Mouse (Mus musculus) limb, embryonic 14.5 days (tissue): ENCODE data around the gene Tacc3. TPM values are rescaled to one million over a fixed set of nuclear protein-coding genes. Genes with fewer than 3 reads are reported as not detected.

Experiments used
- ATAC-seq: fragments of 200-750 bp; cut with Nextera tagmentation; 2 replicates; pipeline ENCODE4 v1.8.0; 2017; ENCODE audit warnings: low read depth, moderate number of reproducible peaks, moderate TSS enrichment; ENCODE audit not compliant: low FRiP score
- DNase-seq: peaks from one replicate; pipeline ENCODE4 v3.0.0-alpha.2; 2015; ENCODE audit warnings: low spot score
- H3K27ac ChIP-seq: fragments of 300-500 bp; sonication (generic); replicated peaks from 2 replicates; pipeline ENCODE4 v1.5.1; 2014; ENCODE audit warnings: low read depth, mild to moderate bottlenecking, low read length, moderate library complexity, mixed read lengths
- H3K27me3 ChIP-seq: fragments of 300-500 bp; sonication (generic); 2 replicates; pipeline ENCODE4 v1.6.1; 2014; ENCODE audit warnings: low read length, mixed read lengths; ENCODE audit not compliant: control insufficient read depth, insufficient read depth
- H3K36me3 ChIP-seq: fragments of 300-500 bp; sonication (generic); 2 replicates; pipeline ENCODE4 v1.6.1; 2014; ENCODE audit warnings: mild to moderate bottlenecking, low read length, moderate library complexity, mixed read lengths; ENCODE audit not compliant: control insufficient read depth, insufficient read depth
- H3K4me1 ChIP-seq: fragments of 300-500 bp; sonication (generic); 2 replicates; pipeline ENCODE4 v1.6.1; 2014; ENCODE audit warnings: antibody characterized with exemption, low read length, mixed read lengths; ENCODE audit not compliant: control insufficient read depth, insufficient read depth
- H3K4me2 ChIP-seq: fragments of 300-500 bp; sonication (generic); replicated peaks from 2 replicates; pipeline ENCODE4 v1.6.1; 2014; ENCODE audit warnings: low read depth, mild to moderate bottlenecking, low read length, moderate library complexity; ENCODE audit not compliant: severe bottlenecking
- H3K4me3 ChIP-seq: fragments of 300-500 bp; sonication (generic); replicated peaks from 2 replicates; pipeline ENCODE4 v1.5.1; 2014; ENCODE audit warnings: low read length
- H3K9ac ChIP-seq: fragments of 300-500 bp; sonication (generic); 2 replicates; pipeline ENCODE4 v1.6.1; 2014; ENCODE audit warnings: mild to moderate bottlenecking, low read depth, low read length, moderate library complexity; ENCODE audit not compliant: severe bottlenecking
- H3K9me3 ChIP-seq: fragments of 300-500 bp; sonication (generic); 2 replicates; pipeline ENCODE4 v1.6.1; 2016; ENCODE audit warnings: low read length; ENCODE audit not compliant: control insufficient read depth
- POLR2A ChIP-seq: fragments of 200-500 bp; IDR thresholded peaks from 2 replicates; pipeline ENCODE4 v1.8.0; 2012; ENCODE audit warnings: inconsistent platforms, mild to moderate bottlenecking, moderate library complexity, borderline replicate concordance; ENCODE audit not compliant: insufficient read depth, insufficient read length; ENCODE audit errors: extremely low read depth
- WGBS: fragments of 180-500 bp; shearing (Covaris S2); extraction: QIAGEN DNeasy Blood & Tissue Kit; methylation state at CpG from one replicate; pipeline ENCODE4 v1.1.7; 2014; 5-methylcytosine and 5-hydroxymethylcytosine counted together
- polyA plus RNA-seq, 2 experiments: library from polyadenylated mRNA; depleted of rRNA in 1 of 2; stranded (reverse) in 1 of 2; unstranded in 1 of 2; fragments of >200 nt; fragmentation: Nextera tagmentation in 1 of 2; extraction: Ambion mirVana in 1 of 2; gene quantifications; 2 replicates each; pipeline versions ENCODE4 v1.2.1 to v1.2.3; 2012 to 2014

Tacc3 gene
- polyA plus RNA-seq, 2 experiments = 103 to 147 TPM

DNA sequence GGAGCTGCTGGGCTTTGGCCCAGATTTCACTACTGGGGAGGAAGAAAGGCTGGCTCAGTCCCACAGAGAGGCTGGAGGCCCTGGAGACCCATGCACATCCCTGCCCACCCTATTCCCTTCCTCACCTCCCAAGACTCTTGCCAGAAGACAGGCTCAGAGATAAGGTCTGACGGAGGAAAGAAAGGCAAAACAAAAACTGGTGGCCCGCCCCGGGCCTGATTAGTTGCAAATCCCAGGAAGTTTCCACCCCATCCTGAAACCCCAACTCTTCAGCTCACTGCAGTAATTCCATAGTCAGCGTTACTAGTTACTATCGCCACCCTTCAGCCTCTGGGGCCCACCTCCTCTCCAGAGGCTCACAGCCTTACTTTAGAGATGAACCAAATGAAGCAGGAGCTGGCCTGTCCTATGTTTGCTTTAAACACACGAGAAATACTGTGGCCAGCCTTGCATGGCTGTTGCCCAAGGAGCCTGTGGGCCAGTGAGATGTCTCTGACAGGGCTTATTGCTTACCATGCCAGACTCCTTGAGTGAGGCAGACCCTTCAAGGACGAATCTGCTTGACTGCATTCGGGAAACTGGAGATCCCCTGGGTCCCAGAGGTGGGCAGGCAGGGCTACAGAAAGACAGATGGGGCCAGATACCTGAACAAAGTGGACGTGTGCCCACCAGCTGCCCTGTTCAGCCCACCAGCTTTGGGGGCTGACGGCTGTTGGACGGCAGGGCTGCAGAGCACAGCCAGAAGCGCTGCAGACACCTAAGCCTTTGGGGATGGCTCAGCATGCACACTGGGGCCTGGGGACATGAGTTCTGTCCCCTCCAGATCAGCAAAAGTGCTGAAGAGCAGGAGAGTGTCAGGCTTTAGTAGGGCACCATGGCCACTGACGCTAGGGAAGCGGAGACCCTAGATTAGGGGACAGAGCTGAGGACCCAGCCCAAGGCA lies 30.6 kb downstream of the Tacc3 start:
- H3K27ac ChIP-seq = no peak overlapping the region
- WGBS = 68% methylated on average over 14 of the region's 14 CpGs
- DNase-seq (no peak), ATAC-seq (no peak)
- no peak overlapping the region for H3K4me3 ChIP-seq
- no peaks in the 10 kb centered on the region for H3K9me3 ChIP-seq
- no peaks in the 10 kb centered on the region for H3K27me3 ChIP-seq
- H3K36me3 ChIP-seq = no peaks in the 10 kb centered on the region
- peak overlapping the region; percentile 34; the same call in 1 of the 2 replicates for H3K9ac ChIP-seq
- no peak for TF ChIP-seq POLR2A
- H3K4me1 ChIP-seq = peaks cover 44% of the 10 kb centered on the region
- no peak overlapping the region for H3K4me2 ChIP-seq

GRCm38 (mm10) chr5:33689221-33689844 lies 31.4 kb downstream of the Tacc3 start:
- WGBS = 38% methylated on average over 16 of the region's 20 CpGs
- no peak for TF ChIP-seq POLR2A
- Histone ChIP-seq H3K4me2 (peak overlapping the region; percentile 10; the same call in 1 of the 2 replicates), H3K27me3 (no peaks in the 10 kb centered on the region), H3K27ac (no peak overlapping the region), H3K9ac (peak overlapping the region; percentile 34; the same call in 1 of the 2 replicates), H3K9me3 (no peaks in the 10 kb centered on the region), H3K4me1 (peaks cover 48% of the 10 kb centered on the region), H3K4me3 (no peak overlapping the region), H3K36me3 (no peaks in the 10 kb centered on the region)
- ATAC-seq = no peak
- DNase-seq = no peak

GRCm38 (mm10) chr5:33689852-33690645 lies 32.1 kb downstream of the Tacc3 start:
- H3K9me3 ChIP-seq = no peaks in the 10 kb centered on the region
- WGBS = 81% methylated on average over 11 of the region's 11 CpGs
- no peaks in the 10 kb centered on the region for H3K36me3 ChIP-seq
- TF ChIP-seq POLR2A = no peak
- 0 out of 2 replicates have a peak overlapping the region, but pooled peaks have one; percentile 10 for H3K4me2 ChIP-seq
- no peaks in the 10 kb centered on the region for H3K27me3 ChIP-seq
- H3K4me1 ChIP-seq = peaks cover 52% of the 10 kb centered on the region
- H3K4me3 ChIP-seq = no peak overlapping the region
- H3K9ac ChIP-seq = 0 out of 2 replicates have a peak overlapping the region, but pooled peaks have one; percentile 34
- H3K27ac ChIP-seq = no peak overlapping the region
- no peak for ATAC-seq
- DNase-seq = no peak

DNA sequence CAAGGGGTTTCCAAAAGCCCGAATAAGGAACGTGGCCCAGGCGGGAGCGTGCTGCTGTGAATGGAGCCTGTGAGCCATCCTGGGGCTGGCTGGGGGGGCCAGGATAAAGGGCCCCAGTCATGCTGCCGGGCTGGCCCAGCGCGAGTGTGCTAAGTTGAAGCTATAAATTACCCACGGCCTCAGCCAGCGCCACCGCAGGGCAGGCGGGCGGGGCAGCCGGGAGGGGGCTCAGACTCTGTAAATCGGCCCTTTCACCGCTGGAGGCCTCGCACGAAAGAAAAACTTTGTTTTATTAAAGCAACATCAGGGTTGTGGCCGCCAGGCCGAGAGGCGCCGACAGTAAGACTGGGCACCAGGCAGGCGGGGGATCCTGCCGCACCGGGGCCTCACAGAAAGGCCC lies 34.5 kb downstream of the Tacc3 start:
- H3K27ac ChIP-seq = peak overlapping the region; percentile 88
- ATAC-seq = peak; percentile 81
- no peak overlapping the region for H3K4me3 ChIP-seq
- H3K4me1 ChIP-seq = peaks cover 76% of the 10 kb centered on the region
- H3K27me3 ChIP-seq = no peaks in the 10 kb centered on the region; the same call in 1 of the 2 replicates
- no peak for TF ChIP-seq POLR2A
- H3K9ac ChIP-seq = peak overlapping the region; percentile 13
- 1% methylated on average over 24 of the region's 24 CpGs for WGBS
- DNase-seq = peak; percentile 77
- no peaks in the 10 kb centered on the region for H3K36me3 ChIP-seq
- H3K4me2 ChIP-seq = peak overlapping the region; percentile 37
- no peaks in the 10 kb centered on the region for H3K9me3 ChIP-seq

- Histone ChIP-seq H3K4me1 (peaks cover 83% of the 10 kb centered on the region), H3K27me3 (no peaks in the 10 kb centered on the region; the same call in 1 of the 2 replicates), H3K27ac (peak overlapping the region; percentile 48), H3K36me3 (no peaks in the 10 kb centered on the region), H3K4me3 (0 out of 2 replicates have a peak overlapping the region, but pooled peaks have one; percentile 47), H3K9ac (no peak overlapping the region), H3K4me2 (no peak overlapping the region), H3K9me3 (no peaks in the 10 kb centered on the region)
- ATAC-seq = no peak
- no peak for DNase-seq
- WGBS = 70% methylated on average over 9 of the region's 9 CpGs
- TF ChIP-seq POLR2A = no peak
Measured at GRCm38 (mm10) chr5:33694461-33694847, 36.5 kb downstream of the Tacc3 start.
